Mouse (Mus musculus): ENCODE data around the gene Skp2.
"Not testable (repeated sequence)": the region's sequence is repeated elsewhere in the genome, so short reads cannot be mapped to it uniquely, and the experiment has no call there.

Gene Skp2

DNA sequence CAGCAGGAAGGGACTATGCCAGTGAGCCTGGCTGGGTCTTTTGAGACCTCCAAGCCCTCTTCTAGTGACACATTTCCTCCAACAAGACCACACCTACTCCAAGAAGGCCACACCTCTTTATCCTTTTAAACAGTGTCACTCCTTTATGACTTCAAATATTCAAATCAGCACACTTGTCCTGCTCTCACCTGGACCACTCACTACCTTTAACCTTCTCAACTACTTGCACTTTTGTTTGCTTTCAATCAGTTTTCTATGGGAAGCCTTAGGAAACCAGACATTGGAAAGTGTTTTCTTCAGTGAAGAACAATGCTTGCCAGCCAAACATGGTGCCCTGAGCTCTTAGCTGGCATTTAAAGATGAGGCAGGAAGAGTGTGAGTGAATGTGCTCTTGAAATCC is at the start of gene Skp2:
Skp2 (minus strand) TSS at position 101 of the 400 bp plus-strand sequence.
- DNase-seq (ENCODE audit: low spot score in 2 of 2), result no peak

DNA sequence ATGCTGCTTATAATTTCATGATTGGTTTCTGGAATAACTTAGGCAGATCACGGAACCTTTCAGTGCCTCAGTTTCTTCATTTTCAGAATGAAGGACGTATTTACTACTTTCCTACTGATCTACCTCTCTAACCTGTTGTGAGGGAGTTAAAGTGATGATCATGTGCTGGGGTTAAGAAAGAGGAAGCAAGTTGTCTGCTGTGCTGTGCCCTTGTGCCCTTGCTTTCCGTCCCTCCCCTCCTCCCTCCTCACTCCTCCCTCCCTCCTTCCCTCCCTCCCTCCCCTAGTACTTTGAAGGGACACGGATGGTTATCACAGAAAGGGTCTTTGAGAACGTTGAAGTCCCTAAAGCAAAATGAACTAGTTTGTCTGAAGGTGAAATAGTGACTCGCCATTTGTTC is 43.2 kb upstream of the Skp2 start:
- DNase-seq (ENCODE audit: low spot score in 2 of 2), result no peak

DNA sequence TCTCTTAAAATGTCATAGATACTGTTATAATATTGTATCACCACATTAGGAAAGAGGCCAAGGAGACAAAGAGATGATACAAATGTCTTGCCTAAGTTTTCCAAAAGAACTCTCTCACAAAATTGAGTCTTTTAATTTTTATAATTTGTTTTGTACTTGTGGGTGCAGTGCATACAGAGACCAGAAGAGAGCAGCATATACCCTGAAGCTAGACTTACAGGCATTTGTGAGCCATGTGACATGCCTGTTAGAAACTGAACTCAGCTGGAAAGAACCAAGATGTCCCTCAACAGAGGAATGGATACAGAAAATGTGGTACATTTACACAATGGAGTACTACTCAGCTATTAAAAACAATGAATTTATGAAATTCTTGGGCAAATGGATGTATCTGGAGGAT is 37.5 kb upstream of the Skp2 start:
- not testable (repeated sequence) for DNase-seq (ENCODE audit: low spot score in 2 of 2)

DNA sequence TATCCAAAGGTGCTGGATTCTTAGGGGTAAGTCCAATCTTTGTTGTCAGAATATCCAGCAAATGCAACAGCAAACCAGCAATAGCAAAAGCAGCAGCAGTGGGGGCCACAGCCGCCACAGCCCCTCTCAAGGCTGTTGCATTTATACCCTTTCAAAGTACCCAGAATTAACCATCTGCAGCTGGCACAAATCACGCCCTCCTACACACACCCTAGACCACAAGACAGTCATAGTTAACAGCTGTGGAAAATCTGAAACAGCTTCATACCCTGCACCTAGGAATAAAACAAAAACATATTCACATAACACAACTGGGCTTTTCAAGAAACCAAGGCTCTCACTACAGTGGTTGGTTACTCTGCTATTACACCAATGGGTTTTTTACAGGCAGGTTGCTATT is 34.6 kb upstream of the Skp2 start:
- DNase-seq (ENCODE audit: low spot score in 2 of 2), result no peak

DNA sequence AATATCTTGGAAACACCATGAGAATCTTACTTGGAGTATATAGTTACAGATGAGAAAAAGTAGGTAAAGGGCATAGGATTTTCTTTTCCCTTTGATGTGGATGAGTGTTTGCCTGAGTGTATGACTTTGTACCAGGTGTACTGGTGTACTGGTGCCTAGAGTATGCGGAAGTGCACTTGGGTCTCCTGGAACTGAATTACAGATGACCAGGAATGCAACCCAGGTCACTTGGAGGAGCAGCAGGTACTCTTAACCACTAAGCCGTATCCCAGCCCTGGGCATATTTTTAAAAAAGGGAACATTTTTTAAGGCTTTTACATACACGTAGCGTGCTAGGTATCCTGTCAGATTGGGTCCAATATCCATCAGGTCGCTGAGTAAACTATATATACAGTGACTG is 28.8 kb upstream of the Skp2 start:
- DNase-seq (ENCODE audit: low spot score in 2 of 2), result no peak

DNA sequence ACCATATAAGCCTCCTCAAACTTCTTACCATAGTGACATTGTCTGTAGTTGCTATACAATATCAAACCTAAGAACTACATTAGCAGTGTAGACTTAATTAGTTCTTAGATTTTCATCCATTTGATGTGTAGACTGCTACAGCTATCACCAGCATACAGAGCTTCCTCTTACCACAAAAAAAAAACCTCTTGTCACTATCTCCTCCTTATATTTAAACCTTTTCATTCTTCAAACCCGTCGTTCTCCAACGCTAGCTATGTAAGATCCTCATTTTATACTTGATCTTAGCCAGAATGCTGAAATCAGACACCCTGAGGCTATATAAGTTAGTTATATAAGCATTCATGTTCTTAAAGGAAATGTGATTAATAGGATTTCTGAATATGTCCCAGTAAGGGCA is 21.8 kb upstream of the Skp2 start:
- DNase-seq (ENCODE audit: low spot score in 2 of 2), result no peak

DNA sequence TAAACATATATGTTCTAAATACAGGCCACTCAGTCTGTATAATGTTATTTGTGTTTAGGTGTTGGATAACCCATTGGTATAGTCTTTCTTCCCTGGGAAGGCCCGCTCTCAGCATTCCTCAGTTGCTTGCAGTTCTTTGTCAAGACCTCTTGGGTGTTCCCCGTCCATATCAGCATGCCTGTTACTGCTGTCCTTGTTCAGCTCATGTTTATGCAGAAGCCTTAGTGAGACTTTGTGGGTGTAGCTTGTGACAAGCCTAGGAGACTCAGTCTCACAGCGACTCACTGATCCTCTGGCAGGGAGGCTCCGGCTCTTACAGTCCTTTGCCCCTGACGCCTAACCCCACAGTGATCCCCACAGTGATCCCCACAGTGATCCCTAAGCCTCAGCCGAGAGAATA is 8.9 kb upstream of the Skp2 start:
- DNase-seq (ENCODE audit: low spot score in 2 of 2), result no peak

DNA sequence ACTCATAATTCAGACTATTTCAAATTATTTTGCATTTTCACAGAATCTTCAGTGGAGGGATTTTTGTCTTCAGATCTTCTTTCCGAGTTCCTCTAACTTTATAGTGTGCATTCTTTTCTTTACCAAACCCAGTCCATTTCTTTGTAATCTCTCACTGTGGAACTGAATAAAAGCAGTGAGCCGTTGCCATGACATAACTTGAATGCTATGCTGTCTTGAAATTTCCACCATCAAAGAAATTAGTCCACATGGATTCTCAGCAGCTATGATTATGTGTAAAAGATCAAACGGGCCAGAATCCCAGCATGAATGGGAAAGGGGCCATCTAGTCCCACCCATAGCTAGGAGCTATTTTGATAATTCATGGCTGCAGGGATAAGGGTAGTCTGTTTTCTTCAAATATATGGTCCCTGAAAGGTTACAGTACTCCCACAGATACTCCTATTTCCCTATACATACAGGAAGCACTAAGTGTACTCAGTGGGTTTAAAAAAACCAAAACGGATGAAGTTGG is 7.4 kb upstream of the Skp2 start:
- DNase-seq (ENCODE audit: low spot score in 2 of 2), result no peak

DNA sequence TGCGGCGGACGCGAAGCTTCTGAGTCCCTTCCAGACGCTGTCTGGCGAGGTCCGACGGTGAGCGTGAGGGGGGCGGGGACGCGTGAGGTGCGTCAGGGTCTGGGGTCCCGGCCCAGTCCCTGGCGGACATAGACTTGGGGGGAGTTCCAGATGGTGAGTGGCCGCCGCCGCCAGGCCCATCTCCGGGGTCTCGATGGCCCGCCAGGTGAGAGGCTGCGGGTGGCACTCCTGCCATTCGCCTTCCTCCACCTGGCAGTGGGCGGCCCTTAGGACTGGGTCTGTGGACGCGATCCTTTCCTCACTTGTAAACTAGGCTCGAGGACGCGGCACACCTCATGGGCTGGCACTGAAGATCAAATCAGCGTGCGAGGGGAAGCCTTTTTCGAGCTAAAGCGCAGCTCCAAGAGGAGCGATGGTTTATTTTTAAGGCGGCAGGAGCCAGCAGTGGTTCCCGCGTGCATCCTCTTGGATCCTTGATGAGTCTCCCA is 14.5 kb downstream of the Skp2 start:
- peak; percentile 60 to 70 for DNase-seq (ENCODE audit: low spot score in 2 of 2)

DNA sequence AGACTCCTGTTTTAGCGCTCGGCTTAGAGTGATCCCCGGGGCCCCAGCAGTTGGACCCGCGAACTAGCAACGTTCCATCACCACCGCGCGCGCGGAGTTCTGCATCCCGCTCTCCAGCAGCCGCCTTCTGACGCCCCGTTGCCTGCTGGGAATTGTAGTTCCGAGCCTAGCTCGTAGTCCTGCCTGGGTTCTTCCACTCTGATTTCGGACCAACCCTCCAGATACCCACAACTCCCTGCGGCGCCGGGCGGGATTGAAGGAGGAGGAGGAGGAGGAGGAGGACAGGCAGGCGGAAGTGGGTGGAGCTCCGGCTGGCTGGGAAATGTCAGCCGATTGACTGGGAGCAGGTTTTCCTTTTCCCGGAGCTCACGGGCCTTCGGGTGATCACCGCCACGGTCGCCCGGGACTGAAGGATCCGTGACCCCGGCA is 15.0 kb downstream of the Skp2 start, which contains the start of gene Lmbrd2:
Lmbrd2 (plus strand) TSS at position 299 of the 429 bp plus-strand sequence.
- DNase-seq (ENCODE audit: low spot score in 2 of 2), result peak; percentile 89 to 99

DNA sequence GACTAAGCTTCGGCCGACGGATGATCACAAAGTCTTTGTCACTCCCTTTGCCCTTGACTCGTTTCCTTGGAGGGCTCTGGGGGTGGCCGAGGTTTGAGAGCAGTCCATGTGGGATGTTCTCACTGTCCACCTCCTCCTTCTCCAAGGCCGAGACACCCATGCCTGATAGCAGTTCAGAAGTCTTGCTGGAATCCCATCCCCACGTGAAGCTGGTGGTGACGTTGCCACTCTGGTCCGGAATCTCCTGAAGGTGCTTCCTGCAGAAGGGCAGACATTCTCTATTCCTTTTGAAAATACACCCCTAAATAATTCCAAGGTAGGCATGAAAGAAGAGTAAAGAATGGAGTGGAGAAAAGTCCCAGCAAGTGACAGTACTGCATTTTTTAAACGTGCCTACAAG is 15.8 kb downstream of the Skp2 start:
- peak in 1 of 2 experiments; percentile 25 for DNase-seq (ENCODE audit: low spot score in 2 of 2)

DNA sequence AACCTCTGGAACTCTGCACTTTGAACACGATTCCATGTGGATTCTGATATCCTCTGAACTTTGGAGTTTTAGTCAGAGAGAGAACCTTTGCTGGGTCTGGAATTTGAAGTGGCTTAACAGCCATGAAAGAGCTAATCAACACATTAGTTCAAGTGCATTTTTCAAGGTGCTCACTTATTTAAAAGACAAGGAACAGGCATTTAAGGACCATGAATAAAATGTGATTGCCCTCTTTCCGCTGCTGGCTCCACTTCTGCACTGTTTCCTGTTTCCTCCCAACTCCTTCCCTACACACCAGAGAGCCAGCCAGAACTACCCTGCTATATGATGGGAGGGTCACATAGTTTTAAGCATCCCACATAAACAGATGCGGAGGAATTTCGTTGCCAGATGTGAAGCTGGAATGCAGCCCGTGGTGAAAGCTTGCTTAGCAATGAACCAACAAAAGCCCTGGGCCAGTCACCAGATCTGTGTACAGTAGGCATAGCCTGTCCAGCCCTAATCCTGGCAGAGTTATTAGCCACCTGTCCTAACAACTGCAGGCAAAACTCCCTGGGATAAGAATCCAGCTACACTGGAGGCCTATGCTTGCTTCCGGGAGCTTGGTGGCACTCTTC is 20.2 kb downstream of the Skp2 start:
- no peak for DNase-seq (ENCODE audit: low spot score in 2 of 2)

DNA sequence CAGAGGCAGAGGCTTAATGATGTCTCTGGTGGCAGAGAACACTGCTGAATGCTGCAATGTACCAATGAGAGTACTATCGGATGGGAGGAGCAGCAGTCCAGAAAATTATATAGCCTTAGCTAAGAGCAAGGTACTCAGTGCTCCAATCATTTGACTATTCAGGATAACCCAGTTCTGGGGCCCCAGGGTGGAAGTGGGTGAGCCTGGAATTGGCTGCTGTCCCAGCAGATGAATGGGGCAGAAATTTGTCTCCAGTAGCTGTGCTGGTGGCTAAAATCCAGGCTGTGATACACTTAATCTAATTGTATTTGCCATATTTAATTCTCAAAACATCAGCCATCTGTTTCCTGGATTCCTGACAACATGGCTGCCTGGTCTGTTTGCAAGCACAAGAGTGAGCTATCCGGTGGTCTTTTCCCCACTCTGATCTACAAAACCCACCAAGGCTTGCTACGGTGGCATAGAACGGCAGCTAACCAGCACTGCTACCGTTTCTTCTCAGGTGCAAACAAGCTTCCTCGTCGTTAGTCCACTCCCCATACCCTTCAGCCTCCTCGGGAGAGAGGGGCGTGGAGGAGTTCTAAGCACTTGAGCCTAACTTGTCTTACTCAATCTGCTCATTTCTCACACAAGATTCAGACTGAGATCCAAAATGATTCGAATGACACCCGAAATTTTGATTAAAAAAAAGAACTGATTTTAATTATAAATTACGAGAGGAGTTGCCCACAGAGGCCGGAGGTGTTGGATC is 22.4 kb downstream of the Skp2 start:
- no peak for DNase-seq (ENCODE audit: low spot score in 2 of 2)

DNA sequence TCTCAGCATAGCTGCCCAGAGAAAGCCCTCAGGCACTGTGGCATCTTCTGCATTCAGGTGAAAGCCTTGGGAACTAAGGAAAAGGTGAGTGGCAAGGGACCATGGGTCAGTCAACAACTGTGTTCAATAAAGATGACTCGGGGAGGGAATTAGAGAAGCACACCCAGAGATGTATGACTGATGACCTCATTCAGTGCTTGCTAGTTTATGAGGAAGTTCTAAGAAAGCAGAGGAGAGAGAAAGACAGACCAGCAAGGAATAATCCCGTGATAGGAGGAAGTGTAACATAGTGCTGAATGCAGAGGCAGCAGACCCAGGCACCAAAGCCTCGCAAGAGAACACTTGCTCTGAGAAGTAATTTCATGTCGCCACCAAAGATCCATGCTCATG is 23.7 kb downstream of the Skp2 start:
- DNase-seq (ENCODE audit: low spot score in 2 of 2), result no peak

DNA sequence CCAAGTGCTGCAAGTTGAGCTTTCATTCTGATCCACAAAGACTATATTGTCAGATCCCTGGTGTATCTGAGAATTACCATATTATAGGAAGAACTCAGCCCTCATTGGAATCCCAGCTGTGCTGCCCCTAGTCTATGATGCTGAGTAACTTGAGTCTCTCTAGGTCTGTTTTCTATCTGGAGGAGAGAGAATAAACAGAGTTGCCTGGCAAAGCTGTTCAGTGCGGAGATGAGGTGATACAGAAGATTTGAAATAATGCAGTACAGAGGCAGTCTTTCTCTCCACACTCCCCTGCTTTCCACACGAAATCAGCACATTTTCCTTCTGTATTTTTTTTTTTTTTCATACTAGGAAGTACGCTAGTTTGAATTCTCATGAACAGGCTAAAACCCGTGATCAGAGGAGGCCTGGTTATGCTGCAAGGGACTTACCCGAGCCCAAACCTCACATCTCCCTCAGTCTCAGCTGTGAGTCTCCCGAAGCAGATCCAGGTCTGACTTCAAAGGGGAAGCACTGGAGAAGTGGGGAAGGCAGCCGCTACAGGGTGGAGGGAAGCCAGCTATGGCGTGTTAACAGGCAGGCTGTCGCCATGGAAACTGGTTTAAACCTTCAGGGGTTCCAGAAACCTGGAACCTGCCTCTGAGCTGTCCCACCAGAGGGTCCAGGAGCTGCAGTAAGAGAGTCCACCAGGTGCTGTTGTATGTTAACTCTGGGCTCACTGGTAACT is 24.3 kb downstream of the Skp2 start:
- no peak for DNase-seq (ENCODE audit: low spot score in 2 of 2)

DNA sequence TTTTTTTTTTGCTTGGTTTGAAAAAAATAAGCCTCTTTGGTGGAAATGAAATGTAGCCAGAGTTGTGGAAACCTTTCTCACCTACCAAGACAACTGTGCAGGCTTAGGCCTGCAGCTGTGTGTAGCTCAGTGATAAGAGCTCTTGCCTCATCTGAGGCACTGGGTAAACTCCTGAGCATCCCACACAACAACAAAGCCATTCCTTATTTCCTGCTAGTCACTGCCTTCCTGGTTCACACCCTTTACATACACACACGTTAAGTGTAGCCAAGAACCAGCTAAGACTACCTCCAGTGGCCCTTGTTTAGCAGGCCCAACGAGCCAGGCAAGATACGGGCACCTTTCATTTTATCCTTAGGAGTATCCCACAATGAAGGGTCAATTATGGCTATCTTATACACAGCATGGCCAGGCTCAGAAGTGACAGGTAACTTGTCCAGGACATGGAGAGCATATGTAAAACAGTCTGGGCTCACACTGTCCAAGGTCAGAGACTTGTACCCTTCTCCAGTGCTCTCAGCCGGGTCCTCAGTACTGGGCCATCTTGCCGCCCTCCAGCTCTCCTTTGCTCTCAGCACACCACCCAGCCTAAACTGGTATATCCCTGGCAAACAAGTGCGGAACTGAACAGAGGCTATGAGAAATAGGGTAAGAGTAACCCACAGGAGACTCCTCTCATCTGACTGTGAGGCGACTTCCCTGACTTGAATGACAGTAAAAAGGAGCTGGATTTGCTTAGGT is 28.0 kb downstream of the Skp2 start:
- DNase-seq (ENCODE audit: low spot score in 2 of 2), result no peak

DNA sequence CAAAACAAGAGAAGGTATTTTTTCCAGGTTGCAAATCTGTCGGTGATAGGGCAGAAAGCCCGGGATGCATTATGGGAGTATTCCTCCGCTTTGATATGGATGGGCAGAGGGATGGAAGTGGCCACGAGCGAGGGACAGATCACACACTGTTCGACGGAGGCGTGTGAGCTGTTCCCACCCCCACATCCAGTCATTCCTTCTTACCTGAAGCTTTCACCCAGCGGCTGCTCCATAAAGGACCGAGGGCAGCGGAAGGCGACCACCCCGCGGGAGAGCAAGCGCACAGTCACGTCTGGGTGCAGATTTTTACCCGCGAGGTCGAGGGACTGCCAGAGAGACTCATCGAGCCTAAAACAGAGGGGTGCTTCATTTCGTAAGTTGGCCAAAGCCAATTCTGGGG is 30.4 kb downstream of the Skp2 start:
- DNase-seq (ENCODE audit: low spot score in 2 of 2), result no peak

DNA sequence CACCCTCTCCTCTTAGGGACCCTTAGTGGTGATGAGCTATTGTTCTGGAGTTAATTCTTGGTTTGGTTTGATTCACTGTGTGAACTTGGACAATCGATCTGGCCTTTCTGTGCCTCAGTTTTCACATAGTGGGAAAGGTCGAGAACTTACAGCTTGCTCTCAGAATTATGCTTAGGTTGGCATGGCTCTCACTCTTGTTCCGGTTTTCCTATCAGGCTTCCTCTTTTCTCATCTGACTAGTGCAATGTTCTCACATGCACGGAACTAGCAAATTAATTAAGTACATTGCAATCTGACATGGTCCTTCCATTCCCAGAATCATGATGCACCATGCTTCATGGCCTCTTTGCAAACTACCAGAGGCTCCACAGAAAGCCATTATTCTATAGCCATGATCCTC is 32.2 kb downstream of the Skp2 start:
- DNase-seq (ENCODE audit: low spot score in 2 of 2), result no peak

DNA sequence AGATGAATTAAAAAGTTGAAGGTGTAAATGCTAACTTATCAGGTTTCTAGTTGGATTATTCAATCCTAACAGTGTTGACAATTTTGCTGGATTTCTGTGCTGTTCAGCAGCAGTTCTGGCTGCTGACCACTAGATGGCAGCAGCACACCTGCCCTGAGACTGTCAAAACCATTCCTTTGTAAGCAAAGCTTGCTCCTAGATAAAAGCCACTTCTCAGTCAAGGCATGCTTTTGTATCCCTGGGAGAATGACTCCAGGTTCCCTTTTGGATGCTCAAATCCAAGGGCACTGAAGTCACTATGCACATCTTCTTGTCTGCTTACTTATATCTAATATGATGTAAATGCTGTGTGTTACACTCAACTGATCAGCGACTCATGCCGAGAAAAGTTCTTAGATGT is 35.1 kb downstream of the Skp2 start:
- DNase-seq (ENCODE audit: low spot score in 2 of 2), result peak in 1 of 2 experiments; percentile 55

DNA sequence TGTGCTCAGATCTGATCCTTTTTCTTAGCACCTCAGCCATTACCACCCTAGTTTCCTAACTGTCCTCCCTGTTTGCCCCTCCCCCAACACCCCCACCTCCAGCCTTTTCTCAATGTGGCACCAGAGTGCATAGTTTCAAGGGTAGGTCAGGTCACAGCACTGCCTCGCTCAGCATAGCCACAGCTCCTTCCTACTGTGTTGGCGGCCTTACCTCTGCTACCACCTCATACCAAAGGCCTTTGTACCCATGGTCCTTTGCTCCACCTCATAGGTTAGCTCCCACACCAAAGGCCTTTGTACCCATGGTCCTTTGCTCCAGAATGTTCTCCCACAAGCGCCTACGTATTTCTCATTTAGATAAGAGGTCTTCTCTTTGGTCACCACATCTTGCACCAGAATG is 36.4 kb downstream of the Skp2 start:
- no peak for DNase-seq (ENCODE audit: low spot score in 2 of 2)

DNA sequence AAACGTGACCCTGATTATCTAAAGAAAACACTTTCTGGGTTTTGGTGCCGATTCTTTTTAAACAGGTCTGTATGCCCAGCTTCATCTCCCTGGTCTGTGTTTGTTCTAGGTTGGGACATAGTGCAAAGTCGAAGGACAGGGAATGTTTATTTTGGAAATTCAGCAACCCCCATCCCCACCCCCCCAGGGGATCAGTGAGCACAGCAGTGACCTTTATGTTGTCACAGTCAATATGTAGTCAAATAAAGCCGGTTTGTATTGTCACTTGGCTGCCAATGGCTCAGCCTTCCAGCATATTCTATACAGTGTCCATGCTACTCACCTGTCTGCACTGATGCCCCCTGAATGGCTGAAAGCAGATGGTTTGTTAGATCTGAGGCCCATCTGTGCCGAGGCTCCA is 40.6 kb downstream of the Skp2 start:
- DNase-seq (ENCODE audit: low spot score in 2 of 2), result no peak

DNA sequence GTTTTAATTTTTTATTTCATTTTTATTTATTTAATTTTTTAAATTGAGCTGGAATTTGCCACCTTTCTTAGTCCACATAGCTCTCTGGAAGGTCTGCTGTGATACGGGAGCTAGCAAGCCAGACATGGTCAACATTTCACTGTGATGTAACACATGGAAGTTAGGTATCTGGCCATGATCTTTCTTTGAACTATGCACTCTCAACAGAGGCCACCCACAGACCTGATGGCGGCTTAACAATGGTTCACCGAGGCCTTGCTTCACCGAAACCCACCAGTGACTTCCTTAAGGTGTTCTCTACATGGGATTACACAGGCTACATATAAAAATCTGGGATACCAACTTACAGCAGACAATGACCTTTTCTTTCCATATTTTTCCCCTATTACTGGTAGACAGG is 41.1 kb downstream of the Skp2 start:
- DNase-seq (ENCODE audit: low spot score in 2 of 2), result no peak
